Mouse (Mus musculus): Measurements from ENCODE around the gene Zswim1. TPM values are rescaled to one million over a fixed set of nuclear protein-coding genes. Genes with fewer than 3 reads are reported as not detected.
"Not testable (repeated sequence)": the region's sequence is repeated elsewhere in the genome, so short reads cannot be mapped to it uniquely, and the experiment has no call there.

Zswim1 gene
- polyA plus RNA-seq, 1 experiment: 17.6 TPM

DNA sequence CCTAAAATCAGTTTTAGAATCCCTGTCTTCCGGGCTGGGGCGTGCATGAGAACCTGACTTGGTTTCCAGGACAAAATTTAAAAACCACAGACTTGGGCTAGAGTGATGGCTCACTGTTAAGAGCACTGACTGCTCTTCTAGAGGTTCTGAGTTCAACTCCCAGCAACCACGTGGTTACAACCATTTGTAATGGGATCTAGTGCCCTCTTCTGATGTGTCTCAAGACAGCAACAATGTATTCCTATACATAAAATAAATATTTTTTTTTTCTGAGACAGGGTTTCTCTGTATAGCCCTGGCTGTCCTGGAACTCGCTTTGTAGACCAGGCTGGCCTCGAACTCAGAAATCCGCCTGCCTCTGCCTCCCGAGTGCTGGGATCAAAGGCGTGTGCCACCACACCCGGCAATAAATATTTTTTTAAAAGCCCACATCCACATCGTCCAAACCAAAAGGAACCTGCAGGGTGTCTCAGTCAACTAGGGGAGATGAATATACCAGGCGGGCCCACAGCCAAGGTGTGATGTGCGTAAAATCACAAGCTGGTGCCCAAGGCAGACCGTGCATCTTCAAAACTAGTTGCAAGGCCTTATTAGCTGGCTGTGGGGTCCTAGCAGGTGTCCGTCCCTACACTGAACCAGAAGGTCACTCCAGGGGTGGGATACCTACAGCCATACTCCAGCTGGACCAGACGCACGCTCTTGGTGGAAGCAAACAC is 9.7 kb downstream of the Zswim1 start:
- no peak for DNase-seq (ENCODE audit: low read depth)
- TF ChIP-seq POLR2A (IDR thresholded peaks at IDR 0.05; ENCODE audit: borderline replicate concordance, extremely low read depth, insufficient read depth, insufficient read length, poor library complexity, severe bottlenecking): no peak
- no peak for TF ChIP-seq CTCF (IDR thresholded peaks at IDR 0.05; ENCODE audit: borderline replicate concordance, extremely low read depth, insufficient read depth, insufficient read length)

DNA sequence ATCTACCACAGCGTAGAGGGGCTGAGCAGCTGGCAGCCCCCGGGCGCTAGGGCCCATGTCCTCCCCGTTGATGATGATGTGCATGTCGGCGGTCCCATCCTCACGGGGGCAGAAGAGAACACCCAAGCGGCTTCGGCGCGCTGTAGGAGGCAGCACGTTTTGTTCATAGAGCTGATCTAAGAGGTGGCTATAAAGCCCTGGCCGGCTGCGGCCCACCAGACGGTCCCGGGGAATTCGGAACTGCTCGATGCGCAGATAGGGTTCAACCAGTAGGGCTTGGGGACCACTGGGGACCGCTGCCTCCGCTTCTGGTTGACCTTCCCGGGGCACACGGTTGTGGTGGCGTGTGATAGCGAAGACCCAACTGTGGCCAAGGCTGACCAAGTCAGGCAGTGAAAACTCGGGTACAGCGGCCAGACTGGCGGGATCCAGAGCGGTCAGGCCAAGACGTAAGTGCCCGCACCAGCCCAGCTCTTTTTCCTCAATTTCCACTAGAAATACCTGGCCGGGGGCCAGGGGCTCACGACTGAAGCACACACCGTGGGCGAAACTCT is 10.3 kb downstream of the Zswim1 start, which contains the start of gene Ctsa:
TSS of gene Ctsa (plus strand) at position 126 of the 554 bp plus-strand sequence.
- TF ChIP-seq POLR2A (IDR thresholded peaks at IDR 0.05; ENCODE audit: borderline replicate concordance, extremely low read depth, insufficient read depth, insufficient read length, poor library complexity, severe bottlenecking) (peak; percentile 39; the same call in 1 of the 2 replicates), CTCF (IDR thresholded peaks at IDR 0.05; ENCODE audit: borderline replicate concordance, extremely low read depth, insufficient read depth, insufficient read length) (peak; percentile 47; the same call in 1 of the 2 replicates)
- DNase-seq (ENCODE audit: low read depth): peak; percentile 86

DNA sequence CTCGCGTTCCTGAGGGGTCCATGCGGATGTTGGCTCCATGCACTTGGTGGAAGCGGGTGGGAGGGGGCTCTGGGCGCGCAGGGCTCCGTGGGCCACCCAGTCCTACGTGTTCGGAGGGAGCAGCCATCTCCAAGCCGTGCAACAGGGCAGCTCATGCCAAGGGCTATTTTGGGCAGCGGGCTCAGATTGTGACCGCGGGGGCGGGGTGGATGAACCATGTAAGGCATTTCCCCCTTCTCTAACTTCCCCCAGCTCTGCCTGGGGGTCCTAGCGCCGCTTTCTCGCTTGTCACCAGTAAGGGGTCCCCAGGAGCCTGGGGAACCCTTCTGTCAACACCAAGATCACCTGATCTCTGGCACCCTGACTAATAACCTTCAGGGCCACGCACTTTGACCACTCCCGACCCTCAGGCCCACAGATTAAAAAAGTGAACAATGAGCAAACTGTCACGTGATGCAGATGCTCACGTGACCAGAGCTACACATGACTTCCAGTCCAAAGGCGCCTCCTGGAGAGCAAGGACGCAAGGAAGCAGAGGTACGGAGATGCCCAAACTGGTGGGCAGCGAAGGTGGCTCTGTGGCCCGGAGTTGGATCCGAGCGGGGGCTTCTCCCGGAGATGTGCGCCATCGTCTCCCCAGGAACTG is 11.0 kb downstream of the Zswim1 start, which contains the start of gene Neurl2:
TSS of gene Neurl2 (minus strand) at position 143 of the 646 bp plus-strand sequence.
- peak; percentile 35; the same call in 1 of the 2 replicates for TF ChIP-seq POLR2A (IDR thresholded peaks at IDR 0.05; ENCODE audit: borderline replicate concordance, extremely low read depth, insufficient read depth, insufficient read length, poor library complexity, severe bottlenecking)
- TF ChIP-seq CTCF (IDR thresholded peaks at IDR 0.05; ENCODE audit: borderline replicate concordance, extremely low read depth, insufficient read depth, insufficient read length): no peak
- DNase-seq (ENCODE audit: low read depth): peak; percentile 97

DNA sequence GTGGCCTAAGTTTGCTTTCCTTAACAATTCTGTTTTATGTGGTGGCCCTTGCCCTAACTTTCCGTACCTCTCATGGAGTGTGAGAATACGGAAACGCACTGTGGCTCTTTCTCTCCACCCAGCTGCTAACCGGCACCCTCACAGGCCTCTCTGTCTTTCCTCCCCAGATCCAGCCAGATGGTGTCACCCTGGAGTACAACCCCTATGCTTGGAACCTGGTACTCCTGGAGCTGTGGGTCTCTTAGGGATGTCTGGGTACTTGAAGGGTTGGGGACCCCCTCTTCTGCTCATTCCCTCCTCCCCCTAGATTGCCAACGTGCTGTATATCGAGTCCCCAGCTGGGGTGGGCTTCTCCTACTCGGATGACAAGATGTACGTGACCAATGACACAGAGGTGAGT is 12.0 kb downstream of the Zswim1 start:
- no peak for DNase-seq (ENCODE audit: low read depth)
- no peak for TF ChIP-seq CTCF (IDR thresholded peaks at IDR 0.05; ENCODE audit: borderline replicate concordance, extremely low read depth, insufficient read depth, insufficient read length)
- TF ChIP-seq POLR2A (IDR thresholded peaks at IDR 0.05; ENCODE audit: borderline replicate concordance, extremely low read depth, insufficient read depth, insufficient read length, poor library complexity, severe bottlenecking): no peak

DNA sequence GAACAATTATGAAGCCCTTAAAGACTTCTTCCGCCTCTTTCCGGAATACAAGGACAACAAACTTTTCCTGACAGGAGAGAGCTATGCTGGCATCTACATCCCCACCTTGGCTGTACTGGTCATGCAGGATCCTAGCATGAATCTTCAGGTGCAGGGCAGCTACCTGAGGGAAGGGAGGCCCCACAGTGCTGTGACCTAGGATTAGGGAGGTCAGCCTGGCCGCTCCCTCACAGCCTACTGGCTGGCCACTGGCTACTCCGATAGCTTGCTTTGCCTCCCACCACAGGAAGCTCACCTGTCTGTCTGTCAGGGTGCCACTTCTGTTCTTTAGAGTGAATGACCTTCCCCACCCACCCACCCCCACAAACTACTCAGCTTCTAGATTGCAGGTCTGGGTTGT is 12.7 kb downstream of the Zswim1 start:
- TF ChIP-seq POLR2A (IDR thresholded peaks at IDR 0.05; ENCODE audit: borderline replicate concordance, extremely low read depth, insufficient read depth, insufficient read length, poor library complexity, severe bottlenecking): no peak
- TF ChIP-seq CTCF (IDR thresholded peaks at IDR 0.05; ENCODE audit: borderline replicate concordance, extremely low read depth, insufficient read depth, insufficient read length): no peak
- DNase-seq (ENCODE audit: low read depth): no peak

DNA sequence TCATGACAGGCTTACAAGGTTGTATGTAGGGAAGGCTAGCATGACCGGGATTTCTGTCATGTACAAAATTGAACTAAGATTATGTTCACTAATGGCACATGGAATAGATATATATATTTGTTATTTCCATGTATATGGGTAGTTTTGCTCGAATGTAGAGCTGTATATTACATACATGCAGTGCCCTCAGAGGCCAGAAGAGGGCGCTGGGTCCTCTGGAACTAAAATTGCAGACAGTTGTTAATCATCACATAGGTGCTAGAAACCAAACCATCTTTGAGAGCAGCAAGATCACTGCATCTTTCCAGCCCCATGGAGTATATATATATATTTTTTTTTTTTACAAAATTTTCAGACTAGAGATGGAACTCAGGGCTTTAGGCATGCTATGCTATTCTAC is 23.3 kb downstream of the Zswim1 start:
- peak; percentile 40; the same call in 1 of the 2 replicates for TF ChIP-seq CTCF (IDR thresholded peaks at IDR 0.05; ENCODE audit: borderline replicate concordance, extremely low read depth, insufficient read depth, insufficient read length)
- no peak for TF ChIP-seq POLR2A (IDR thresholded peaks at IDR 0.05; ENCODE audit: borderline replicate concordance, extremely low read depth, insufficient read depth, insufficient read length, poor library complexity, severe bottlenecking)
- DNase-seq (ENCODE audit: low read depth): no peak

DNA sequence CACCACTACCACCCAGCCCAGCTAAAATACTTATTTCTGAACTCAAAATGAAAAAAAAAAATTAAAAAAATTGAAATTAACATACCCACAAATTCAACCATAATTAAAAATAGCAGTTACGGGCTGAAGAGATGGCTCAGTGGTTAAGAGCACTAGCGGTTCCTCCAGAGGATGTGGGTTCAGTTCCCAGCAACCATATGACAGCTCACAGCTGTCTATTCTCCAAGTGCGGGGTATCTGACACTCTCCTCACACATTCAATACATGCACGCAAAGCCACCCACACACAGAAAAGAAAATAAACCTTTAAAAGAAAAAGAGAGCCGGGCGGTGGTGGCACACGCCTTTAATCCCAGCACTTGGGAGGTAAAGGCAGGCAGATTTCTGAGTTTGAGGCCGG is 27.6 kb downstream of the Zswim1 start:
- TF ChIP-seq POLR2A (IDR thresholded peaks at IDR 0.05; ENCODE audit: borderline replicate concordance, extremely low read depth, insufficient read depth, insufficient read length, poor library complexity, severe bottlenecking) (no peak), CTCF (IDR thresholded peaks at IDR 0.05; ENCODE audit: borderline replicate concordance, extremely low read depth, insufficient read depth, insufficient read length) (no peak)
- DNase-seq (ENCODE audit: low read depth): no peak

DNA sequence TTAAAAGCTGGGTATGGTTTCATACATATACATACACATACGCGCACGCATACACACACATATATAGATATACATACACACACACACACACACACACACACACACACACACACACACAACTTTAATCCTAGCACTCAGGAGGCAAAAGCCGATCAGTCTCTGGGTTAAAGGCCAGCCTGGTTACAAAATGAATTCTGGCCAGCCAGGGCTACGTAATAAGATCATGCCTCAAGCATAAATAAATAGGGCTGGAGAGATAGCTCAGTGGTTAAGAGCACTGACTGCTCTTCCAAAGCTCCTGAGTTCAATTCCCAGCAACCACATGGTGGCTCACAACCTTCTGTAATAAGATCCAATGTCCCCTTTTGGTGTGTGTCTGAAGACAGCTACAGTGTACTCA is 33.1 kb downstream of the Zswim1 start:
- DNase-seq (ENCODE audit: low read depth): not testable (repeated sequence)

DNA sequence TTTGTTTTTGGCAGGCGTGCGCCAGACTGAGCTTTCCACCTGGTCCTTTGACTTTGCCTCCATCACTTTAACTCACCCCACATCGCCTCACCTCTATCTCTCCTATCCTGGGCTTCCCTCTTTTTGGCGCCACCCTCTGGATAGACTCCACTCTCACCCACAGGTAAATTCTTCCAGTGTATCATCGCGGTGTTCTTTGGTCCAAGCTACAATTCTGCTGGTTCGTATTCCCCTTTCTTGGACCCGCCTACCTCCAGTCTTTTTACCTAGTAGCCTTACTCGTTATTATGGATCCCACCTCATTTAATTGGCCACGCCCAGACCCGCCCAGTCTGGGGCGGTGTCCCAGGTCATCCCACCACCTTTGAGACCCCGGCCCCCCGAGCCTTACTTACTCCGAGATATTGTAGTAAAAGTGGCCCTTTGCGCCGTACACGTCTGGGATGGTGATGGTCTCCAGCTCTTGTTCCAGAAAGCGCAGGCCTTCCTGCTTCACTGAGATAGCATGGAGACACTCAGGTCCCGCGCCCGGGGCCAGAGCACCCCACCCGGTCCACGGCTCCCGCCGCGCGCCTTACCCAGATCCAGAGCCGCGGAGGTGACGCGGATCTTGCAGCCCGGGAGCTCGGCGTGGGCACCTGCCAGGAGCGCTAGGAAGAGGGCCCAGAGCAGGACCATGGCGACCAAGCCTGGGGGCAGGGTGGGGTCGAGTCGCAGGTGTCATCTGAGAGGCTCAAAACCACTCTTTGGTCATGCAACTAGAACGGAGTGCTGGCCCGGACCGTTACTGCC is 34.0 kb downstream of the Zswim1 start:
- DNase-seq (ENCODE audit: low read depth): no peak
- TF ChIP-seq CTCF (IDR thresholded peaks at IDR 0.05; ENCODE audit: borderline replicate concordance, extremely low read depth, insufficient read depth, insufficient read length) (no peak), POLR2A (IDR thresholded peaks at IDR 0.05; ENCODE audit: borderline replicate concordance, extremely low read depth, insufficient read depth, insufficient read length, poor library complexity, severe bottlenecking) (no peak)

DNA sequence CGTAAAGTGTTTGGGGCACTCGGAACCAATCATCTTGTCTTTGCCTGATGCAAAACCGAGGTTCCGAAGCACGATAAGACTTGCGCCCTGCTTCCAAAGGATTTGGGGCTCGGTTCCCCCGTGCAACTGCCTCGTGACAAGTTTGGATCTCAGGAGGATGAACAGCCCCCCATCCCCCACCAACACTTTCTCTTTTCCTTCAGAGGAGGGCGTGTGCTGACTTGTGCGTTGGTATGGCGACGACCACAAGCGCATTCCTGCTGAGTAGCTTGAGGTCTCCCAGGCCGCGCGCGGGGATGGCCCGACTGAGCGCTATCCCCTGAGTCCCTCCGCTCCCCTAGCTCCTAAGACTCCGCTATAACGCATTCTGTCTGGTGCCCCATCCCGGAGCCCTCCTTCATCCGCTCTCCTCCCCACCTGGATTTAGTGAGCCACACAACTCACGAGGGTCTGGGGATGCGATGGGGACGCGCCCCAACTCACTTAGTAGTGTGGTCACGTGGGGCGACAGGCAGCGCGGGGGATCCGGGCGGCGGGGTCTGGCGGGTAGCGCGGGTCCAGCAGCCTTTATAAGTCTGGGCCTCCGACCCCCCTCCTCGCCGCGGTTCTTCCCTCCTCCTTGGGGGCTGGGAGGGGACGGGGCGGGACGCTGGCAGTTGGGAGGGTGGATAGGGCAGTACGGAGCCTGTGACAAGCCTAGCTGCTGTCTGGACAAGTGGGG is 34.8 kb downstream of the Zswim1 start, which contains the start of gene Pltp:
TSS of gene Pltp (minus strand) at position 611 of the 721 bp plus-strand sequence.
- peak; percentile 71 for DNase-seq (ENCODE audit: low read depth)
- TF ChIP-seq CTCF (IDR thresholded peaks at IDR 0.05; ENCODE audit: borderline replicate concordance, extremely low read depth, insufficient read depth, insufficient read length): no peak
- TF ChIP-seq POLR2A (IDR thresholded peaks at IDR 0.05; ENCODE audit: borderline replicate concordance, extremely low read depth, insufficient read depth, insufficient read length, poor library complexity, severe bottlenecking): no peak
